Mouse (Mus musculus) testis, adult 2 months (tissue): ENCODE data around the gene Id4.

Experiments used
- CTCF ChIP-seq: fragments of 200-500 bp; IDR thresholded peaks from 2 replicates; pipeline ENCODE4 v1.5.1; 2012; ENCODE audit warnings: low read depth, mild to moderate bottlenecking, inconsistent platforms, low read length, moderate library complexity; ENCODE audit not compliant: control insufficient read depth, insufficient read depth, insufficient replicate concordance
- POLR2A ChIP-seq: fragments of 200-500 bp; IDR thresholded peaks from 2 replicates; pipeline ENCODE4 v1.6.1; 2012; ENCODE audit warnings: low read depth, mild to moderate bottlenecking, inconsistent platforms, low read length, moderate library complexity; ENCODE audit not compliant: control insufficient read depth

- TF ChIP-seq CTCF (peak; percentile 28; the same call in 1 of the 2 replicates), POLR2A (no peak)
These were observed 12.5 kb downstream of the Id4 start for GRCm38 (mm10) chr13:48273451-48274069.
